Mouse (Mus musculus): Measurements from ENCODE around the gene Mga.
A peak's percentile ranks its signal among the peaks of the same experiment; 100 is the strongest.

Mga gene

GRCm38 (mm10) chr2:119988952-119989351 is 91.9 kb downstream of the Mga start:
- peak; percentile 46 to 57 for DNase-seq

DNA sequence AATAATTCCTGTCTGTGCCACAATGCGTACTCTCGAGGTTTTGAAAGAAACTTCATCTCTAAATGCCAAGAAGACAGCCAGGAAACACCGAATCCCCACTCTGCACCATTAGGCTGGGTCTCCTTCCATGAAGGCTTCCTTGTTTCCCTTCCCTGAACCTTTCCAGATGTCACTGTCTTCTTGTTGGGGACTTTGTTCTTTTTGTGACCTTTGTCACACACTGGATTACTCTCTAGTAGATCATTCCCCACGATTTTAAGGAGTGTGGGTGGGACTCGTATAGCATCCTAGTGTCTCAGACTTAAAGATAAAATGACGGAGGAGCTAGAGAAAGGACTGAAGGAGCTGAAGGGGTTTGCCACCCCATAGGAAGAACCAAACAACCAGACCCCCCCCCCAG is 93.9 kb downstream of the Mga start:
- DNase-seq = peak in 1 of 2 experiments; percentile 32

DNA sequence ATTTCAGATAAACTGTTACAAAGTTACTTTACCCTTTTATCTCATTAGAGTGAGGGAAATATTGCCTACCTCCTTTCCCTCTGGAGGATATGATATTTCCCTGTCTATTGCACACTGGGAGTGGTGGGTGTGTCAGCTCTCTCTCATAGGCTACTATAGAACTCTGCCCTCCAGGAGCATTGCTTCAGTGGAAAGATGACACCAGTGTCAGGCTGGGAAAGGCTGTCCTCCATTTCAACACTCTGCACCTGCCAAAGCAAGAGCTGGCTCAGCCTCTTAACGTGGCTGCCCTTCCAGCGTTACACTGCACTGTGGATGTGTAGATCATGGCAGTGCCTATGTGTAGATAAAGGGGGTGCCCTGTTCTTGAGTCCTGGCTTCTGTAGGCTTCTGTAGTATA is 95.3 kb downstream of the Mga start:
- DNase-seq = no peak

DNA sequence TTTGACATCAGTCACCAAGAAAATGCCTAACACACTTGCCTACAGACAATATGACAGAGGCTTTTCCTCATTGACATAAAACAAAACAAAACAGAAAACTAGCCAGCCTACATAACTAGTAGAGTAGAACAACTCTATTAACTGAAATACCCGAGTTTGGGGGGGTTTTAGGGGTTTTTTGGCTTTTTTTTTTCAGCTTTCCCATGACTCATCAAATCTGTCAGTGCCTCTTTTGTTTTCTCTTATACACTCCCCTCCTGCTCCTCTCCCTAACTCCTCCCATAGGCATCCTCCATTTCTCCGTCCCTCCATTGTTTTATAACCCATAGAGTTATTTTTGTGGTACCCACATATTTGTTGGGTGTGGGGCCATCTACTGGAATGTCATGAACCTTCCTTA is 96.5 kb downstream of the Mga start:
- DNase-seq = no peak

DNA sequence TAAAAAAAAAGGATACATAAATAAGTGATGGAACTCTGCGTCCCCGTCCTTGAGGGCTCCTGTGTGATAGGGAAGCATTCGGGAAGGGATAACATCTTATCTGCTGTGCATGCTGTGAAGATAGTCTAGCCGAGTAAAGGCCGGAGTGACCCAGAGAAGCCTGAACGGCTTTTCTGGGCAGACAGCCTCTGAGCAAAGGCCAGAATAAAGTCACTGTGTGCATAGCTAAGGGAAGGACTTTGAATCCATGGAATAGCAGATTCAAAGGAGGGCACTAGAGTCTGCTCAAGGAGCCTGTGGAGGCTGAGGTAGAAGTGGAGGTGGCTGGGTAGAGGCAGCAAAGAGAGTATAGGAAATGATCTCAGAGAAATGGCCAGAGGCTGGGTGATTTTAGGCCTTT is 97.8 kb downstream of the Mga start:
- DNase-seq = peak in 1 of 2 experiments; percentile 44

DNA sequence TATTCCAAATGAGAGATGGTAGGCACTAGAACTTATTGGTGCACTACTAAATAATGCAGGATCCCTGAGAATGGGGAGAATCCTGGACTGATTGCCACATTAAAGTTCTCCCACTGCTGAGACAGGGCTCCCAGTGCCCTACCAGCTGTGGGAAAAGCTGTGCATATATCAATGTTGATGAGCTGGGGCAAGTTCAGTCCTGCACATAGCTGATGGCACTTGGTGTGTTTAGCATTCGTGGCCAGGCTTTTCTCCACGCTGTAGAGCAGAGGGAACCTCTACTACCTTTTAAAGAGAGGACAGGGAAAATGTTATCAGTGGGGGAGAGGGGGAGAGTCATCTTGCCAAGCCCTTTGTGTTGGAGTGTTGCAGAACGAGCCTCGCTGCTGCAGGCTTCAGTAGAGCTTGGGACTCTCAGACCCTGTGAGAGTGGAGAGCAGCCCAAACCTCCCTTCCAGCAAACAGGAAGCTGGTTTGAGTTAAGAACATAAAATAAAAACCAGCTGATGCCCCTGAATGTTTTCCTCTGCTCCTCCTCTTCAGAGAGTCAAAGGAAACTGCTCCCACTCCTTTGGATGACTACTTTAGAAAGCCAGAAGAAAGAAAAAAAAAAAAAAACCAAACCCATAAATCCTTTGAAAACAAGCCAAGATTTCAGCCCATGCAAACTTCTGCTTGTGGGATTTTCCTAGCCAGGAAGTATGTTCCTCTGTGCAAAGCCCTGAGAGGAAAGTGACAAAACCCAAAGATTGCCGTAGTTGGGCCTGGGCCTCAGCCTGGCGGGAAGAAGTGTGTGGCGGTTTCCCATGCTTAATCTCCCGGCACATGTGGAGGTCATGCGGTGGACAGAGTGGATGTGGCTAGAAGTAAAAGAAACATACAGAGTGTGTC is 98.6 kb downstream of the Mga start:
- no peak for DNase-seq

DNA sequence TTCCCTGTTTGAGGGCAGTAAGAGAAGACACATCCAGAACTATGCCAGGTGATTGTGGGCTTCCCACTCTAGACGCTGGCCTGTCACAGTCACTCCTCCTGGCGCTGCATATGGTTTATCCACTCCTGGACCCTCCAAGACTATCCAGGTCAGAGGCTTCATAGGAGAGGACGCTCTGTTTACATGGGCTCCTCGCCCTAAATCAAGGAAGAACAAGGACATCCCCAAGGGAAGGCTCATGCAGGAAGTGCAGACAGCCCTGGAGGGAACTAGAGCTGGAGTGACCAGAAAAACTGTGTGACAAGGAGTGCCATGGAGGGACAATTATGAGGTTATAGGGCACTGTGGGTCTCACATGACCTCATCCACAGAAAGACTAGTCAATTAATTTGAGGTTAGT is 100.3 kb downstream of the Mga start:
- no peak for DNase-seq

- no peak for DNase-seq
Observed at GRCm38 (mm10) chr2:119999731-120000130, 102.7 kb downstream of the Mga start.

- no peak for DNase-seq
Observed at GRCm38 (mm10) chr2:120000882-120001584, 104.0 kb downstream of the Mga start.

- DNase-seq = no peak
Observed at GRCm38 (mm10) chr2:120001956-120002355, 104.9 kb downstream of the Mga start.

GRCm38 (mm10) chr2:120003970-120004369 is 106.9 kb downstream of the Mga start:
- no peak for DNase-seq

DNA sequence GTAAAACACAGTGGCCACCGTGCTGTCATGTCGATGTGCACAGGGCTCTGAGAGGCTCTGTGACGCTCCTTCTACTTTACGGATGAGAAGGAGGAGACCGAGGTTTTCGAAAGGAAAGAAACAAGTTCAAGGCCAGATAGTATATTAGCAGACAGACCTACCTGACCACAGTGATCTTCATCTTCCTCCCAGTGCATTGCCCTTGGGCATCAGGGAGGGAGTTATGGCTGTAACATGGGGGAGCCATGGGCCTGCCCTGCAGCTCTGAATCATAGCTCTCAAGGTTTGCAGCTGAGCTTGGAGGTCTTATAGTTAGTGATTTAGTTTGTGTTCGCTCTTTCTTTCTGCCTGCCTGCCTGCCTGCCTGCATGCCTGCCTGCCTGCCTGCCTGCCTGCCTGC is 109.7 kb downstream of the Mga start:
- DNase-seq = no peak

DNA sequence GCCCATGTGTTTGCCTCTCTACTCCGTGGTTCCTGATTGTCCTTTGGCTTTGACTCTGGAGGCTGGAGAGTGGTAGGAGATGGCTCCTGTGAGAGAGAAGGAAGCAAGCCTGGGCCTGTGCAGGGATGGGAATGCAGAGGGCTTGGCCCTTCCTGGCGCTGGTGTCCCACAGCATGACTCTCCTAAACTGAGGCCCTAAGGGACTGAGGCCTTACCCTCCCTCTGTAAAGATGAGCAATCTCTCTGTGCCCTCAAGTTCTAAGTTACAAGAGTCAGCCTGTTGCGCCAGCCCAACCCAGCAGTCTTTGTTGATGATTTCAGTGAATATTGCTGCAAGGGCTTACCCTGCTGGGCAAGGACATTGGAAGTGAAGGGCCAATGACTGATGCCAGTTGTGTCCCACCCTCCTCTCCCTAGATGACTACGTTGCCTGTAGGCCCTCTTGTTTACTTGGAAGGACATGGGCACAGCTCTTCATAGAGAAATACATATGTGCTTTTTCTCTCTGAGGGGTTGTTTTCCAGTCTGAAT is 110.7 kb downstream of the Mga start:
- DNase-seq = no peak

- no peak for DNase-seq
Observed at GRCm38 (mm10) chr2:120008672-120009071, 111.6 kb downstream of the Mga start.

DNA sequence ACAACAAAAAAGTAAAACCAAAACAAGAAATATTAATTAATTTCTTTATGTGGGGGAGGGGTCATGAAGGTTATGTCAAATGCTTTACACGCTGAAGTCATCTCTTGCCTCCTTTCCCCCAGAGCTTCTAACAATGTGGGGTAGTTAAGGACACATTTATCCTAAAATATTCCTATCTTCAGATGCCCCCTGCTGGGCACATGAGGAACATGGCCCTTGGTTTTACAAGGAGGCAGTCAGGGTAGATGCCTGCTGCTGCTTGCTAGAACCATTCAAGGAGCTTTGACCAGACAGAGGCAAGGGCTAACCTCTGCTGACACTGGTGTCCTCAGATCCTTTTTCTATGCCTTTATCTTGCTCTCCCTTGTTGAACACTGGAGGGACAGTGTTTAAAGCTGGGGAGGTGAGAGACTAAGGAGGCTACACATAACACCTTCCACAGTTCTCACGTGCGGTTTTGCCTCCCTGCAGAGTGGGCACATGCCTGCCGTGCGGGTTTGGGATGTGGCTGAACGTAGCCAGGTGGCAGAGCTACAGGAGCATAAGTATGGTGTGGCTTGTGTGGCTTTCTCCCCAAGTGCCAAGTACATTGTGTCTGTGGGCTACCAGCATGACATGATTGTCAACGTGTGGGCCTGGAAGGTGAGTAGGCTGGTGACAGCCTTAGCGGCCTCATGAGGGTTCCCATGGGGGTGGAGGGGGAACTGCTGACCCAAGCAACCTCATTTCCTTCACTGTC is 114.6 kb downstream of the Mga start:
- peak; percentile 47 to 70 for DNase-seq

DNA sequence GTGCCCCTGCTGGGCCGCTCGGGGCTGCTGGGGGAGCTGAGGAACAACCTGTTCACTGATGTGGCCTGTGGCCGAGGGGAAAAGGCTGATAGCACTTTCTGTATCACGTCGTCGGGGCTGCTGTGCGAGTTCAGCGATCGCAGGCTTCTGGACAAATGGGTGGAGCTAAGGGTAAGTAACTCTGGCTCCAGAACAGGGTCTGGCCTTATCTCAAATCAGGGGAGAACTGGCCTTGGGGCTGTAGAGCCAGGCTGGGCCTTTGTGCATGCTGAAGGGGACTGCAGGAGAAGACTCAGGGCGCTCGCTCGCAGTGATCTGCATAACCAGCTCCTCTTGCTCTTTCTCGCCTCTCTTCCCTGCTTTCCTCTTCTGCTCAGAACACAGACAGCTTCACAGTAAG is 115.9 kb downstream of the Mga start:
- DNase-seq = no peak

DNA sequence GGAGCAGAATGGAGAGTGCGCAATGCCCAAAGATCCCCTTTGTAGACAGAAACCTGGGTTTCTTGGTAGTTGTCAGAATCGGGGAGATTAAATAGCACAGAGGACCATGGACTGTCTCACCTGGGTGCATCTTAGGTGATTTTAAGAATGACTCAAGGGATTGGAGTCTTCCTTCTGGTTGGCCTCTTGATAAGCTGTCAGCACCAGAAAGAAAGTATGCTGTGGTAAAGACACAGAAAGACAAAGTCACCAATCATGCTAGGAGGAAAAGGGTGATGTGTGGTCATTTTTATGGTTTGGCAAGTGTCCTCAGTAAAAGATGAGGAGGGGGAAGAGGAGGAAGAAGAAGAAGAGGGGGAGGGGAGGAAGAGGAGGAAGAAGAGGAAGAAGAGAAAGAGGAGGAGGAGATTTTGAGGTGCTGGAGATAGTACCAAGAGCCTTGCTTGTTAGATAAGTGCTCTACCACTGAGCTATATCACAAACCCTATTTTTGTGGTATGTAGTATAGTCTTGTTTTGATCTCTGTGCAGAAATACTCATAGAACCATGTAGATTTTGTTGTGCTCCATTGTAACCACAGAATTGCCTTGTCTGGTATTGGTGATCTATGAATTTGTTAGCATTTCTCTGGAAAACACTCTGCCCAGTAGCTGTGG is 116.9 kb downstream of the Mga start:
- no peak for DNase-seq

- no peak for DNase-seq
Observed at GRCm38 (mm10) chr2:120015882-120016281, 118.9 kb downstream of the Mga start.

- DNase-seq = no peak
Observed at GRCm38 (mm10) chr2:120017599-120017998, 120.6 kb downstream of the Mga start.

All from kidney, adult 8-10 months (tissue).